In genomic region chr13:98316480-98317245, GRCm38 (mm10) we compare ENCODE assay signal across 8 mouse cellular contexts. TPM values are rescaled to one million over a fixed set of nuclear protein-coding genes. Genes with fewer than 3 reads are reported as not detected.
A peak's percentile ranks its signal among the peaks of the same experiment; 100 is the strongest.
DNase-seq lines count a peak whose midpoint lies in the region; ATAC-seq and TF ChIP-seq lines count a peak whose summit lies in the region.

TSS of gene Btf3 (minus strand) at chr13:98317006.

- peak; percentile 95 for DNase-seq in 416B (ENCODE audit: low read depth)
- peak; percentile 91 for DNase-seq in heart, adult 8-10 months (ENCODE audit: low spot score)
- peak; percentile 95 for DNase-seq in kidney, adult 9 months
- DNase-seq in limb, embryonic 14.5 days (ENCODE audit: low spot score) = peak; percentile 96
- peak; percentile 95 for DNase-seq in midbrain, postnatal 0 days (ENCODE audit: low spot score)
- peak; percentile 84 to 90 for DNase-seq in spleen, postnatal 14 days (ENCODE audit: low spot score in 2 of 2)

- no peak for TF ChIP-seq CTCF in bone marrow, adult 2 months (IDR thresholded peaks at IDR 0.05; ENCODE audit: control insufficient read depth, insufficient read depth, low read length)
- TF ChIP-seq CTCF in midbrain, postnatal 0 days (IDR thresholded peaks at IDR 0.05) = peak; percentile 50

- ATAC-seq in embryonic facial prominence, embryonic 15.5 days (ENCODE audit: insufficient number of reproducible peaks, low FRiP score, low TSS enrichment, low read depth) = peak; percentile 89
- peak; percentile 92 for ATAC-seq in limb, embryonic 14.5 days (ENCODE audit: low FRiP score, low read depth)
- peak; percentile 93 for ATAC-seq in midbrain, postnatal 0 days (ENCODE audit: low FRiP score)

- under 1% methylated on average over 86 of the region's 90 CpGs for WGBS in bone marrow, adult 2 months
- WGBS in embryonic facial prominence, embryonic 15.5 days = under 1% methylated on average over 87 of the region's 90 CpGs
- WGBS in limb, embryonic 14.5 days = under 1% methylated on average over 78 of the region's 90 CpGs
- under 1% methylated on average over 83 of the region's 90 CpGs for WGBS in midbrain, postnatal 0 days

- peak; percentile 81; the same call in 1 of the 2 replicates for TF ChIP-seq POLR2A in bone marrow, adult 2 months (IDR thresholded peaks at IDR 0.05; ENCODE audit: borderline replicate concordance, control insufficient read depth, low read depth, low read length)
- no peak for TF ChIP-seq POLR2A in limb, embryonic 14.5 days (IDR thresholded peaks at IDR 0.05; ENCODE audit: borderline replicate concordance, extremely low read depth, insufficient read depth, insufficient read length)

- H3K9me3 ChIP-seq in embryonic facial prominence, embryonic 15.5 days (replicated peaks) = no peaks in the 10 kb centered on the region
- no peaks in the 10 kb centered on the region for H3K9me3 ChIP-seq in limb, embryonic 14.5 days (ENCODE audit: control insufficient read depth, low read length)
- H3K9me3 ChIP-seq in midbrain, postnatal 0 days (ENCODE audit: low read length) = no peaks in the 10 kb centered on the region

- H3K4me1 ChIP-seq in bone marrow, adult 2 months (ENCODE audit: control insufficient read depth, insufficient read depth, low read length) = no peaks in the 10 kb centered on the region; the same call in 1 of the 2 replicates
- peaks cover 16% of the 10 kb centered on the region for H3K4me1 ChIP-seq in embryonic facial prominence, embryonic 15.5 days
- peaks cover 11% of the 10 kb centered on the region for H3K4me1 ChIP-seq in limb, embryonic 14.5 days (ENCODE audit: control insufficient read depth, insufficient read depth, low read length)
- H3K4me1 ChIP-seq in midbrain, postnatal 0 days (ENCODE audit: insufficient read depth, low read length) = no peaks in the 10 kb centered on the region

- no peaks in the 10 kb centered on the region for H3K27me3 ChIP-seq in embryonic facial prominence, embryonic 15.5 days
- H3K27me3 ChIP-seq in limb, embryonic 14.5 days (ENCODE audit: control insufficient read depth, insufficient read depth, low read length) = no peaks in the 10 kb centered on the region
- no peaks in the 10 kb centered on the region for H3K27me3 ChIP-seq in midbrain, postnatal 0 days (ENCODE audit: insufficient read depth, low read length)

- H3K36me3 ChIP-seq in embryonic facial prominence, embryonic 15.5 days = peaks cover 19% of the 10 kb centered on the region
- peaks cover 28% of the 10 kb centered on the region for H3K36me3 ChIP-seq in limb, embryonic 14.5 days (ENCODE audit: control insufficient read depth, insufficient read depth, low read length)
- H3K36me3 ChIP-seq in midbrain, postnatal 0 days (ENCODE audit: insufficient read depth, low read length) = peaks cover 7% of the 10 kb centered on the region; the same call in 1 of the 2 replicates

- H3K4me2 ChIP-seq in embryonic facial prominence, embryonic 15.5 days (replicated peaks) = peak within 1 kb of the TSS; percentile 71
- peak within 1 kb of the TSS; percentile 79 for H3K4me2 ChIP-seq in limb, embryonic 14.5 days (replicated peaks; ENCODE audit: low read depth, low read length, severe bottlenecking)
- peak within 1 kb of the TSS; percentile 64 for H3K4me2 ChIP-seq in midbrain, postnatal 0 days (ENCODE audit: low read depth, low read length, poor library complexity, severe bottlenecking)

- peak within 1 kb of the TSS; percentile 94 for H3K27ac ChIP-seq in bone marrow, adult 2 months (ENCODE audit: control insufficient read depth, insufficient read depth, low read depth, low read length, poor library complexity)
- peak within 1 kb of the TSS; percentile 92 for H3K27ac ChIP-seq in embryonic facial prominence, embryonic 15.5 days (replicated peaks)
- H3K27ac ChIP-seq in limb, embryonic 14.5 days (replicated peaks; ENCODE audit: low read depth, low read length) = peak within 1 kb of the TSS; percentile 95
- peak within 1 kb of the TSS; percentile 74 for H3K27ac ChIP-seq in midbrain, postnatal 0 days (ENCODE audit: low read depth, low read length)

- peak within 1 kb of the TSS; percentile 76 for H3K4me3 ChIP-seq in bone marrow, adult 2 months (replicated peaks; ENCODE audit: control insufficient read depth, low read depth, low read length)
- peak within 1 kb of the TSS; percentile 84 for H3K4me3 ChIP-seq in embryonic facial prominence, embryonic 15.5 days (replicated peaks)
- H3K4me3 ChIP-seq in limb, embryonic 14.5 days (replicated peaks; ENCODE audit: low read length) = peak within 1 kb of the TSS; percentile 99
- H3K4me3 ChIP-seq in midbrain, postnatal 0 days (ENCODE audit: low read depth, low read length) = peak within 1 kb of the TSS; percentile 99

- peak within 1 kb of the TSS; percentile 98 for H3K9ac ChIP-seq in embryonic facial prominence, embryonic 15.5 days
- H3K9ac ChIP-seq in limb, embryonic 14.5 days (ENCODE audit: low read depth, low read length, severe bottlenecking) = peak within 1 kb of the TSS; percentile 98
- peak within 1 kb of the TSS; percentile 93 for H3K9ac ChIP-seq in midbrain, postnatal 0 days (replicated peaks; ENCODE audit: low read length, poor library complexity, severe bottlenecking)

RNA-seq across cellular contexts. Expression of gene Btf3, which starts in this region (rescaled TPM):
- 419 and 484 TPM in 2 replicates for polyA plus RNA-seq in bone marrow, adult 2 months (2011; ENCODE audit: insufficient read depth, insufficient read length, low replicate concordance, missing spikeins)
- polyA plus RNA-seq in embryonic facial prominence, embryonic 15.5 days (2015; fragmentation: Nextera tagmentation; extraction: Ambion mirVana) = 628 and 630 TPM in 2 replicates
- total RNA-seq in heart, adult 8-10 months (2022) = 100 to 1,000 TPM; 181 to 211 (median 205) TPM
- polyA plus RNA-seq in limb, embryonic 14.5 days (2012; rRNA removed) = 403 and 867 TPM in 2 replicates
- polyA plus RNA-seq in limb, embryonic 14.5 days (2014; fragmentation: Nextera tagmentation; extraction: Ambion mirVana) = 702 and 731 TPM in 2 replicates
- total RNA-seq in midbrain, postnatal 0 days (2014; rRNA removed) = 269 and 303 TPM in 2 replicates
- polyA plus RNA-seq in midbrain, postnatal 0 days (2015; fragmentation: Nextera tagmentation; extraction: Ambion mirVana) = 441 and 472 TPM in 2 replicates

Comparison
In these comparisons a context has a peak if more than half of its experiments do, and no peak if none do; other contexts are left out.
1. Peak in every context shown above with its lines: DNase-seq, ATAC-seq, H3K4me3 ChIP-seq and H3K27ac ChIP-seq.